Comparison of ENCODE assay signal across 8 mouse cellular contexts in the genomic region with DNA sequence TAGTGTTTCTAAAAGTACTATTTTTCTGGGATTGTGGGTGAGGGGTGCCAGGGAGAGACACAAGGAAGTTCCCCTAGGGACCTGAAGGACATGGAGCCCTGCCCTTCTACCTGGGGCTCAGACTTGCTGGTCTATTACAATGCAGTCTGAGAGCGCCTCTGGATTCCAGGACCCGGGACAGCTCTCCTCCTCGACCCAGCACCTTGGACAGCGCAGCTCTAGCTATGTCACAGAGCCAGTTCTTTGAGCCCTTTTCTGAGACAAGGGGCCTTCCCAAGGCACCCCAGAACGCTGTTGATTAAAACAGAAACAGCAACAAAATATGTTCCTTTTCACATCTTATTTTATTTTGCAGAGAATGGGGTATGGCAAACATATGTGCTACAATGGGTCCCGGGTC. TPM values are rescaled to one million over a fixed set of nuclear protein-coding genes. Genes with fewer than 3 reads are reported as not detected.
DNase-seq lines count a peak whose midpoint lies in the region; ATAC-seq and TF ChIP-seq lines count a peak whose summit lies in the region.

No protein-coding gene starts in this region.

- no peaks in the 10 kb centered on the region for H3K9me3 ChIP-seq in hindbrain, embryonic 11.5 days (ENCODE audit: control insufficient read depth, low read length)
- no peaks in the 10 kb centered on the region for H3K9me3 ChIP-seq in hindbrain, embryonic 12.5 days (replicated peaks)
- H3K9me3 ChIP-seq in G1E (replicated peaks), result no peaks in the 10 kb centered on the region

- H3K36me3 ChIP-seq in hindbrain, embryonic 11.5 days (ENCODE audit: control insufficient read depth, insufficient read depth, low read length), result no peaks in the 10 kb centered on the region
- H3K36me3 ChIP-seq in hindbrain, embryonic 12.5 days, result no peaks in the 10 kb centered on the region
- no peaks in the 10 kb centered on the region for H3K36me3 ChIP-seq in G1E (replicated peaks)

- no peaks in the 10 kb centered on the region for H3K4me1 ChIP-seq in hindbrain, embryonic 11.5 days (replicated peaks; ENCODE audit: control insufficient read depth, insufficient read depth, low read length)
- peaks cover 5% of the 10 kb centered on the region; the same call in 1 of the 2 replicates for H3K4me1 ChIP-seq in hindbrain, embryonic 12.5 days
- H3K4me1 ChIP-seq in G1E (ENCODE audit: insufficient read depth, low read depth, low read length), result no peaks in the 10 kb centered on the region

- H3K4me2 ChIP-seq in hindbrain, embryonic 11.5 days (replicated peaks; ENCODE audit: low read depth, low read length), result no peak overlapping the region
- no peak overlapping the region for H3K4me2 ChIP-seq in hindbrain, embryonic 12.5 days (replicated peaks)

- WGBS in hindbrain, embryonic 11.5 days, result 7% methylated on average over 6 of the region's 6 CpGs
- WGBS in hindbrain, embryonic 12.5 days, result 6% methylated on average over 6 of the region's 6 CpGs

- peaks cover 7% of the 10 kb centered on the region; the same call in 1 of the 2 replicates for H3K27me3 ChIP-seq in hindbrain, embryonic 11.5 days (ENCODE audit: control insufficient read depth, insufficient read depth, low read length)
- peaks cover 62% of the 10 kb centered on the region for H3K27me3 ChIP-seq in hindbrain, embryonic 12.5 days
- H3K27me3 ChIP-seq in G1E (ENCODE audit: insufficient read depth, low read length), result no peaks in the 10 kb centered on the region

- no peak for TF ChIP-seq CTCF in G1E (IDR thresholded peaks at IDR 0.05; ENCODE audit: low read depth, low read length)

- no peak overlapping the region for H3K9ac ChIP-seq in hindbrain, embryonic 11.5 days (ENCODE audit: low read depth, low read length)
- H3K9ac ChIP-seq in hindbrain, embryonic 12.5 days, result no peak overlapping the region

- no peak overlapping the region for H3K4me3 ChIP-seq in hindbrain, embryonic 11.5 days (ENCODE audit: low read depth, low read length)
- H3K4me3 ChIP-seq in hindbrain, embryonic 12.5 days, result no peak overlapping the region
- H3K4me3 ChIP-seq in G1E (ENCODE audit: low read depth, low read length), result no peak overlapping the region

- no peak for ATAC-seq in hindbrain, embryonic 11.5 days (ENCODE audit: low FRiP score)
- ATAC-seq in hindbrain, embryonic 12.5 days (ENCODE audit: low FRiP score), result no peak
- no peak for ATAC-seq in G1E (ENCODE audit: extremely low read depth, insufficient number of reproducible peaks, low FRiP score, poor library complexity, severe bottlenecking)

- peak; percentile 81 for DNase-seq in hindbrain, embryonic 11.5 days (ENCODE audit: low spot score)
- DNase-seq in G1E (ENCODE audit: low spot score), result peak; percentile 47
- DNase-seq in embryo, embryonic 9.5 days (ENCODE audit: extremely low spot score), result peak; percentile 82
- DNase-seq in kidney, postnatal 36 days, result peak; percentile 58 to 85
- DNase-seq in ovary, postnatal 36 days (ENCODE audit: low spot score), result peak; percentile 80
- no peak for DNase-seq in cerebellum, adult 11 months
- DNase-seq in cerebellum, postnatal 10 days, result no peak

- H3K27ac ChIP-seq in hindbrain, embryonic 11.5 days (ENCODE audit: low read depth, low read length), result no peak overlapping the region
- no peak overlapping the region for H3K27ac ChIP-seq in hindbrain, embryonic 12.5 days

RNA-seq across cellular contexts. Expression of gene C1qa, which starts 25.9 kb away (rescaled TPM):
- polyA plus RNA-seq in hindbrain, embryonic 11.5 days (2014; fragmentation: Nextera tagmentation; extraction: Ambion mirVana), result 14.3 and 15.2 TPM in 2 replicates
- 14.6 and 17.8 TPM in 2 replicates for polyA plus RNA-seq in hindbrain, embryonic 12.5 days (2016; fragmentation: Nextera tagmentation; extraction: Ambion mirVana)
- 7.4 TPM in 1 of 2 replicates, not detected in the other for total RNA-seq in G1E (2014; fragmentation: Nextera tagmentation)
- not detected in 2 replicates for total RNA-seq in G1E (2017)
- polyA plus RNA-seq in G1E (2012), result not detected in 2 replicates

RNA-seq across cellular contexts. Expression of gene C1qc, which starts 31.7 kb away (rescaled TPM):
- 17.7 and 19.2 TPM in 2 replicates for polyA plus RNA-seq in hindbrain, embryonic 11.5 days (2014; fragmentation: Nextera tagmentation; extraction: Ambion mirVana)
- 19.7 and 20.3 TPM in 2 replicates for polyA plus RNA-seq in hindbrain, embryonic 12.5 days (2016; fragmentation: Nextera tagmentation; extraction: Ambion mirVana)
- total RNA-seq in G1E (2014; fragmentation: Nextera tagmentation) (not detected in 2 replicates), G1E (2017) (0.49 TPM in 1 of 2 replicates, not detected in the other)
- 0.04 and 0.07 TPM in 2 replicates for polyA plus RNA-seq in G1E (2012)

RNA-seq across cellular contexts. Expression of gene Epha8, which starts 32.1 kb away (rescaled TPM):
- 0.99 and 1.2 TPM in 2 replicates for polyA plus RNA-seq in hindbrain, embryonic 11.5 days (2014; fragmentation: Nextera tagmentation; extraction: Ambion mirVana)
- 2.2 and 2.8 TPM in 2 replicates for polyA plus RNA-seq in hindbrain, embryonic 12.5 days (2016; fragmentation: Nextera tagmentation; extraction: Ambion mirVana)
- not detected in 2 replicates for total RNA-seq in G1E (2014; fragmentation: Nextera tagmentation)
- 0.11 TPM in 1 of 2 replicates, not detected in the other for total RNA-seq in G1E (2017)
- polyA plus RNA-seq in G1E (2012), result not detected in 2 replicates

RNA-seq across cellular contexts. Expression of gene C1qb, which starts 38.5 kb away (rescaled TPM):
- polyA plus RNA-seq in hindbrain, embryonic 11.5 days (2014; fragmentation: Nextera tagmentation; extraction: Ambion mirVana), result 34.4 and 40.3 TPM in 2 replicates
- polyA plus RNA-seq in hindbrain, embryonic 12.5 days (2016; fragmentation: Nextera tagmentation; extraction: Ambion mirVana), result 31.6 and 34.9 TPM in 2 replicates
- total RNA-seq in G1E (2014; fragmentation: Nextera tagmentation) (not detected in 2 replicates), G1E (2017) (0.16 TPM in 1 of 2 replicates, not detected in the other)
- 0.09 TPM in 1 of 2 replicates, not detected in the other for polyA plus RNA-seq in G1E (2012)

Comparison
In these comparisons a context has a peak if more than half of its experiments do, and no peak if none do; other contexts are left out.
1. DNase-seq: peak in hindbrain, embryonic 11.5 days (single experiment), G1E (single experiment), embryo, embryonic 9.5 days (single experiment), kidney, postnatal 36 days (2 of 2) and ovary, postnatal 36 days (single experiment); none in cerebellum, adult 11 months (single experiment) and cerebellum, postnatal 10 days (0 of 2).
2. RNA of gene C1qa, which starts 25.9 kb away (polyA plus RNA-seq): 14.6 to 17.8 TPM in hindbrain, embryonic 12.5 days and 14.3 to 15.2 TPM in hindbrain, embryonic 11.5 days; not detected in G1E; every median in the first group is over 10 times any median in the second.
3. RNA of gene C1qc, which starts 31.7 kb away (polyA plus RNA-seq): 19.7 to 20.3 TPM in hindbrain, embryonic 12.5 days and 17.7 to 19.2 TPM in hindbrain, embryonic 11.5 days; 0.04 to 0.07 TPM in G1E; every median in the first group is over 10 times any median in the second.